In genomic region chr3:139193917-139194316, GRCm38 (mm10) we compare ENCODE assay signal across 25 mouse cellular contexts. TPM values are rescaled to one million over a fixed set of nuclear protein-coding genes. Genes with fewer than 3 reads are reported as not detected.
DNase-seq lines count a peak whose midpoint lies in the region; ATAC-seq and TF ChIP-seq lines count a peak whose summit lies in the region.
"Had no signal": no experiment of that assay in that cellular context is flagged by ENCODE, and none has a peak within 500 bp of the region (broad histone marks: within the 10 kb centered on the region; RNA-seq: fewer than 3 reads in every experiment).

No protein-coding gene starts in this region.

- peak; percentile 22; the same call in 1 of the 2 replicates for TF ChIP-seq CTCF in stomach, postnatal 0 days (IDR thresholded peaks at IDR 0.05; ENCODE audit: low read depth)

- H3K27me3 ChIP-seq in hindbrain, embryonic 14.5 days (ENCODE audit: control insufficient read depth, insufficient read depth, low read length), result no peaks in the 10 kb centered on the region; the same call in 1 of the 2 replicates
- H3K27me3 ChIP-seq in hindbrain, embryonic 10.5 days (ENCODE audit: insufficient read depth, poor library complexity, severe bottlenecking), result no peaks in the 10 kb centered on the region; the same call in 1 of the 2 replicates
- no peaks in the 10 kb centered on the region for H3K27me3 ChIP-seq in midbrain, embryonic 14.5 days (ENCODE audit: control insufficient read depth, insufficient read depth, low read length)
- H3K27me3 ChIP-seq in midbrain, embryonic 15.5 days (replicated peaks), result no peaks in the 10 kb centered on the region
- no peaks in the 10 kb centered on the region for H3K27me3 ChIP-seq in stomach, postnatal 0 days (ENCODE audit: control insufficient read depth, insufficient read depth, low read length)
- H3K27me3 ChIP-seq: forebrain, embryonic 12.5 days; heart, embryonic 13.5 days had no signal

- no peak overlapping the region for H3K9ac ChIP-seq in hindbrain, embryonic 14.5 days
- H3K9ac ChIP-seq in midbrain, embryonic 14.5 days (replicated peaks; ENCODE audit: low read length), result no peak overlapping the region
- H3K9ac ChIP-seq in midbrain, embryonic 15.5 days, result no peak overlapping the region
- H3K9ac ChIP-seq in stomach, postnatal 0 days (ENCODE audit: low read length), result no peak overlapping the region
- H3K9ac ChIP-seq: forebrain, embryonic 12.5 days; heart, embryonic 13.5 days; neural tube, embryonic 13.5 days had no signal

- H3K4me3 ChIP-seq in hindbrain, embryonic 14.5 days (replicated peaks; ENCODE audit: low read length), result no peak overlapping the region
- no peak overlapping the region for H3K4me3 ChIP-seq in hindbrain, embryonic 10.5 days
- no peak overlapping the region for H3K4me3 ChIP-seq in midbrain, embryonic 14.5 days (replicated peaks; ENCODE audit: low read depth, low read length)
- H3K4me3 ChIP-seq in midbrain, embryonic 15.5 days, result no peak overlapping the region
- H3K4me3 ChIP-seq in stomach, postnatal 0 days (ENCODE audit: low read depth, low read length), result no peak overlapping the region
- H3K4me3 ChIP-seq: forebrain, embryonic 12.5 days; heart, embryonic 13.5 days; neural tube, embryonic 13.5 days had no signal

- TF ChIP-seq EP300 in stomach, postnatal 0 days (optimal IDR thresholded peaks at IDR 0.05), result no peak

- no peak overlapping the region for H3K4me2 ChIP-seq in hindbrain, embryonic 14.5 days (replicated peaks)
- H3K4me2 ChIP-seq in midbrain, embryonic 14.5 days (ENCODE audit: low read length), result no peak overlapping the region
- no peak overlapping the region for H3K4me2 ChIP-seq in midbrain, embryonic 15.5 days
- no peak overlapping the region for H3K4me2 ChIP-seq in stomach, postnatal 0 days (replicated peaks; ENCODE audit: low read depth)
- H3K4me2 ChIP-seq: forebrain, embryonic 12.5 days; heart, embryonic 13.5 days; liver, embryonic 11.5 days; midbrain, embryonic 11.5 days; neural tube, embryonic 13.5 days had no signal

- ATAC-seq in hindbrain, embryonic 14.5 days (ENCODE audit: low FRiP score), result no peak
- no peak for ATAC-seq in midbrain, embryonic 14.5 days (ENCODE audit: low FRiP score, low TSS enrichment)
- ATAC-seq in midbrain, embryonic 15.5 days (replicated peaks), result no peak
- no peak for ATAC-seq in stomach, postnatal 0 days (ENCODE audit: low FRiP score, low TSS enrichment)

- H3K4me1 ChIP-seq in hindbrain, embryonic 14.5 days (replicated peaks; ENCODE audit: control insufficient read depth, insufficient read depth, low read length), result no peaks in the 10 kb centered on the region
- no peaks in the 10 kb centered on the region for H3K4me1 ChIP-seq in hindbrain, embryonic 10.5 days (replicated peaks)
- H3K4me1 ChIP-seq in midbrain, embryonic 14.5 days (ENCODE audit: control insufficient read depth, insufficient read depth, low read length), result no peaks in the 10 kb centered on the region
- no peaks in the 10 kb centered on the region for H3K4me1 ChIP-seq in midbrain, embryonic 15.5 days
- no peaks in the 10 kb centered on the region for H3K4me1 ChIP-seq in stomach, postnatal 0 days (replicated peaks; ENCODE audit: control insufficient read depth, insufficient read depth)
- H3K4me1 ChIP-seq: forebrain, embryonic 12.5 days; heart, embryonic 13.5 days; neural tube, embryonic 13.5 days had no signal

- no peaks in the 10 kb centered on the region for H3K36me3 ChIP-seq in hindbrain, embryonic 14.5 days (replicated peaks; ENCODE audit: control insufficient read depth, insufficient read depth)
- no peaks in the 10 kb centered on the region for H3K36me3 ChIP-seq in hindbrain, embryonic 10.5 days
- no peaks in the 10 kb centered on the region for H3K36me3 ChIP-seq in midbrain, embryonic 14.5 days (ENCODE audit: control insufficient read depth, insufficient read depth, low read length)
- no peaks in the 10 kb centered on the region for H3K36me3 ChIP-seq in midbrain, embryonic 15.5 days (replicated peaks)
- H3K36me3 ChIP-seq in stomach, postnatal 0 days (ENCODE audit: control insufficient read depth, insufficient read depth, low read length), result no peaks in the 10 kb centered on the region
- H3K36me3 ChIP-seq: forebrain, embryonic 12.5 days; heart, embryonic 13.5 days; neural tube, embryonic 13.5 days had no signal

- DNase-seq in hindbrain, embryonic 14.5 days (ENCODE audit: low spot score), result peak; percentile 52
- DNase-seq in hindbrain, embryonic 10.5 days (ENCODE audit: low spot score), result no peak
- peak; percentile 48 for DNase-seq in midbrain, embryonic 14.5 days
- DNase-seq in NIH3T3 (ENCODE audit: low read depth), result peak; percentile 50
- DNase-seq in stomach, postnatal 0 days (ENCODE audit: low spot score), result no peak
- no peak for DNase-seq in embryo, embryonic 10.5 days (ENCODE audit: low spot score)
- DNase-seq: adrenal gland, postnatal 36 days; cerebellum, adult 8-10 months; heart, postnatal 36 days; kidney, adult 2 months; kidney, postnatal 14 days; layer of hippocampus, adult 9-11 months; lung, adult 2 months; right cerebral cortex, adult 18-20 months; thymus, postnatal 36 days had no signal

- H3K27ac ChIP-seq in hindbrain, embryonic 14.5 days, result no peak overlapping the region
- H3K27ac ChIP-seq in hindbrain, embryonic 10.5 days, result no peak overlapping the region
- H3K27ac ChIP-seq in midbrain, embryonic 14.5 days (replicated peaks; ENCODE audit: low read depth, low read length), result no peak overlapping the region
- no peak overlapping the region for H3K27ac ChIP-seq in midbrain, embryonic 15.5 days
- no peak overlapping the region for H3K27ac ChIP-seq in stomach, postnatal 0 days (replicated peaks)
- H3K27ac ChIP-seq: forebrain, embryonic 12.5 days; heart, embryonic 13.5 days; macrophage; neural tube, embryonic 13.5 days had no signal

- H3K9me3 ChIP-seq in hindbrain, embryonic 14.5 days (ENCODE audit: control insufficient read depth, low read length), result no peaks in the 10 kb centered on the region
- H3K9me3 ChIP-seq in hindbrain, embryonic 10.5 days, result no peaks in the 10 kb centered on the region
- H3K9me3 ChIP-seq in midbrain, embryonic 14.5 days (ENCODE audit: control insufficient read depth, low read length), result no peaks in the 10 kb centered on the region
- H3K9me3 ChIP-seq in midbrain, embryonic 15.5 days, result no peaks in the 10 kb centered on the region
- no peaks in the 10 kb centered on the region for H3K9me3 ChIP-seq in stomach, postnatal 0 days (ENCODE audit: control insufficient read depth, low read length)
- H3K9me3 ChIP-seq: forebrain, embryonic 12.5 days; heart, embryonic 13.5 days; neural tube, embryonic 13.5 days had no signal

RNA-seq across cellular contexts. Expression of gene Stpg2, which starts 11.6 kb away (rescaled TPM):
- polyA plus RNA-seq in hindbrain, embryonic 14.5 days (2014; fragmentation: Nextera tagmentation; extraction: Ambion mirVana), result 0.09 TPM in 1 of 2 replicates, not detected in the other
- polyA plus RNA-seq in hindbrain, embryonic 10.5 days (2016; fragmentation: Nextera tagmentation; extraction: Ambion mirVana), result not detected in 2 replicates
- 0.20 TPM in 1 of 2 replicates, not detected in the other for polyA plus RNA-seq in midbrain, embryonic 14.5 days (2014; fragmentation: Nextera tagmentation; extraction: Ambion mirVana)
- polyA plus RNA-seq in midbrain, embryonic 15.5 days (2015; fragmentation: Nextera tagmentation; extraction: Ambion mirVana), result 0.08 and 0.10 TPM in 2 replicates
- polyA plus RNA-seq in stomach, postnatal 0 days (2015; fragmentation: Nextera tagmentation; extraction: Ambion mirVana), result not detected in 2 replicates
- polyA plus RNA-seq: embryonic facial prominence, embryonic 11.5 days; heart, embryonic 13.5 days; limb, embryonic 11.5 days; liver, embryonic 11.5 days; lung, adult 2 months; macrophage; neural tube, embryonic 13.5 days; small intestine, adult 2 months had no signal

Comparison
In these comparisons a context has a peak if more than half of its experiments do, and no peak if none do; other contexts are left out.
1. DNase-seq: peak in hindbrain, embryonic 14.5 days (single experiment), midbrain, embryonic 14.5 days (single experiment) and NIH3T3 (single experiment); none in hindbrain, embryonic 10.5 days (single experiment), stomach, postnatal 0 days (single experiment) and embryo, embryonic 10.5 days (single experiment).